9 mouse cellular contexts compared by ENCODE assay signal in the genomic region with DNA sequence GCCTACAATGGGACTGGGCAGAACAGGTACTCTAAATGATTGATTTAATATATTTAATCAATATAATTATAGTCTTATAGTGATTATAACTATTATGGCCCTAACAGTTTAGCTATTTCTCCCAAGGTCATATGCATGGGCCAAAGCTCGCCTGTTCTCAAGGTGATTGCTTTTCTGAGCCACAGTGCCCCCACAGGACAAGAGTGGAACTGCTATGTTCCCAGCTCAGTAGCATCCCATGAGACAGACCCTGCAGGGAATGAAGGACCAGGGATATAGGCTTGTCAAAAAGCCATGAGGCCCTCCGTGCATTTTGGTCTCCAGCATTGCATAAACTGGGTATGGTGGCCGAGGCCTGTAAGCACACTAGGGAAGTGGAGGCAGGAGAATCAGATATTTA. TPM values are rescaled to one million over a fixed set of nuclear protein-coding genes. Genes with fewer than 3 reads are reported as not detected.
DNase-seq lines count a peak whose midpoint lies in the region; TF ChIP-seq lines count a peak whose summit lies in the region.
"Had no signal": no experiment of that assay in that cellular context is flagged by ENCODE, and none has a peak within 500 bp of the region (broad histone marks: within the 10 kb centered on the region; RNA-seq: fewer than 3 reads in every experiment).

No protein-coding gene starts in this region.

- no peak overlapping the region for H3K27ac ChIP-seq in heart, adult 2 months

- 0 out of 2 replicates have a peak, but pooled peaks have one; percentile 12 for TF ChIP-seq EP300 in heart, adult 2 months (IDR thresholded peaks at IDR 0.05; ENCODE audit: insufficient read depth, low read depth, low read length)

- H3K36me3 ChIP-seq in heart, adult 2 months (ENCODE audit: control insufficient read depth, insufficient read depth, low read length) = no peaks in the 10 kb centered on the region

- H3K4me1 ChIP-seq in heart, adult 2 months (ENCODE audit: control insufficient read depth, insufficient read depth, low read length) = no peaks in the 10 kb centered on the region

- no peak overlapping the region for H3K9ac ChIP-seq in heart, adult 2 months (ENCODE audit: low read depth, low read length)

- DNase-seq in ES-CJ7 (ENCODE audit: low read depth, low spot score) = peak; percentile 74
- peak; percentile 55 for DNase-seq in adrenal gland, adult 2 months
- DNase-seq in embryo, embryonic 11.5 days (ENCODE audit: low read depth, low spot score) = peak; percentile 35
- DNase-seq in heart, adult 2 months = peak; percentile 59 to 79
- DNase-seq in layer of hippocampus, adult 18-20 months (ENCODE audit: low spot score in 2 of 2) = peak; percentile 38 to 71
- DNase-seq in lung, postnatal 25 days (ENCODE audit: low spot score) = peak; percentile 48
- DNase-seq in right cerebral cortex, postnatal 14 days = peak; percentile 56
- no peak for DNase-seq in spleen, postnatal 14 days (ENCODE audit: low spot score in 2 of 2)

- no peaks in the 10 kb centered on the region for H3K27me3 ChIP-seq in heart, adult 2 months (ENCODE audit: control insufficient read depth, insufficient read depth, low read length)

- TF ChIP-seq CTCF in heart, adult 2 months (IDR thresholded peaks at IDR 0.05) = peak; percentile 89

- H3K79me2 ChIP-seq in heart, adult 2 months (replicated peaks; ENCODE audit: control insufficient read depth, insufficient read depth, low read length) = no peaks in the 10 kb centered on the region

- no peak overlapping the region for H3K4me3 ChIP-seq in heart, adult 2 months
- H3K4me3 ChIP-seq: myocyte had no signal

- 30% methylated on average over 3 of the region's 3 CpGs for WGBS in heart, adult 2 months

- intact Hi-C loops in heart, adult 2 months (cut with DNase I) = no loop called here

- TF ChIP-seq POLR2A in heart, adult 2 months (IDR thresholded peaks at IDR 0.05; ENCODE audit: insufficient read depth, low read depth, low read length) = no peak

RNA-seq across cellular contexts. Expression of gene Ngf, which starts 3.1 kb away (rescaled TPM):
- total RNA-seq in adrenal gland, adult 2 months (2021) = 1 to 10 TPM; 2.0 to 4.3 TPM
- polyA plus RNA-seq in adrenal gland, adult 2 months (2012; rRNA removed) = 3.2 and 3.7 TPM in 2 replicates
- total RNA-seq in heart, adult 2 months (2021) = 1 to 10 TPM; 5.1 to 6.1 TPM
- polyA plus RNA-seq in heart, adult 2 months (2012; rRNA removed) = 17.1 and 26.3 TPM in 2 replicates
- 10 to 100 TPM; 10.3 to 13.2 TPM for total RNA-seq in layer of hippocampus, adult 18-20 months (2021)

Comparison
In these comparisons a context has a peak if more than half of its experiments do, and no peak if none do; other contexts are left out.
1. DNase-seq: peak in ES-CJ7 (single experiment), adrenal gland, adult 2 months (single experiment), embryo, embryonic 11.5 days (single experiment), heart, adult 2 months (2 of 2), layer of hippocampus, adult 18-20 months (2 of 2), lung, postnatal 25 days (single experiment) and right cerebral cortex, postnatal 14 days (single experiment); none in spleen, postnatal 14 days (0 of 2).